Mouse (Mus musculus): ENCODE results near the gene Praf2. TPM values are rescaled to one million over a fixed set of nuclear protein-coding genes. Genes with fewer than 3 reads are reported as not detected.

The Praf2 gene
- polyA plus RNA-seq, 1 experiment from 2014 or later, result 58.9 TPM

Other genes with a start within 250 kb of the Praf2 start
- 0.05 TPM in 1 of 2 replicates, not detected in the other for gene Foxp3, start 154.8 kb upstream of the Praf2 start, polyA plus RNA-seq (2015; fragmentation: Nextera tagmentation; extraction: Ambion mirVana)
- gene Ppp1r3f, start 154.2 kb upstream of the Praf2 start, polyA plus RNA-seq (2015; fragmentation: Nextera tagmentation; extraction: Ambion mirVana), result 1.9 and 2.2 TPM in 2 replicates
- gene Ccdc22, start 122.9 kb upstream of the Praf2 start, polyA plus RNA-seq (2015; fragmentation: Nextera tagmentation; extraction: Ambion mirVana), result 31.9 and 32.1 TPM in 2 replicates
- not detected in 2 replicates for gene Cacna1f, start 121.4 kb upstream of the Praf2 start, polyA plus RNA-seq (2015; fragmentation: Nextera tagmentation; extraction: Ambion mirVana)
- 1.9 and 3.4 TPM in 2 replicates for gene Syp, start 90.0 kb upstream of the Praf2 start, polyA plus RNA-seq (2015; fragmentation: Nextera tagmentation; extraction: Ambion mirVana)
- 8.5 and 8.8 TPM in 2 replicates for gene Prickle3, start 71.2 kb upstream of the Praf2 start, polyA plus RNA-seq (2015; fragmentation: Nextera tagmentation; extraction: Ambion mirVana)
- 186 and 191 TPM in 2 replicates for gene Plp2, start 57.0 kb upstream of the Praf2 start, polyA plus RNA-seq (2015; fragmentation: Nextera tagmentation; extraction: Ambion mirVana)
- gene Magix, start 47.2 kb upstream of the Praf2 start, polyA plus RNA-seq (2015; fragmentation: Nextera tagmentation; extraction: Ambion mirVana), result 0.53 and 0.62 TPM in 2 replicates
- 46.9 and 49.1 TPM in 2 replicates for gene Gpkow, start 31.3 kb upstream of the Praf2 start, polyA plus RNA-seq (2015; fragmentation: Nextera tagmentation; extraction: Ambion mirVana)
- gene Wdr45, start 14.1 kb upstream of the Praf2 start, polyA plus RNA-seq (2015; fragmentation: Nextera tagmentation; extraction: Ambion mirVana), result 69.6 and 79.5 TPM in 2 replicates
- not detected in 2 replicates for gene Gm45208, start 6.2 kb upstream of the Praf2 start, polyA plus RNA-seq (2015; fragmentation: Nextera tagmentation; extraction: Ambion mirVana)
- gene Ccdc120, start 22.5 kb downstream of the Praf2 start, polyA plus RNA-seq (2015; fragmentation: Nextera tagmentation; extraction: Ambion mirVana), result 23.5 and 23.6 TPM in 2 replicates
- 29.2 and 30.5 TPM in 2 replicates for gene Tfe3, start 34.1 kb downstream of the Praf2 start, polyA plus RNA-seq (2015; fragmentation: Nextera tagmentation; extraction: Ambion mirVana)
- gene Gripap1, start 61.3 kb downstream of the Praf2 start, polyA plus RNA-seq (2015; fragmentation: Nextera tagmentation; extraction: Ambion mirVana), result 39.7 and 41.7 TPM in 2 replicates
- gene Kcnd1, start 93.8 kb downstream of the Praf2 start, polyA plus RNA-seq (2015; fragmentation: Nextera tagmentation; extraction: Ambion mirVana), result 1.4 and 1.6 TPM in 2 replicates
- 42.2 and 46.6 TPM in 2 replicates for gene Otud5, start 112.9 kb downstream of the Praf2 start, polyA plus RNA-seq (2015; fragmentation: Nextera tagmentation; extraction: Ambion mirVana)
- gene Pim2, start 149.8 kb downstream of the Praf2 start, polyA plus RNA-seq (2015; fragmentation: Nextera tagmentation; extraction: Ambion mirVana), result 8.6 and 10.3 TPM in 2 replicates
- 37.6 and 38.6 TPM in 2 replicates for gene Slc35a2, start 155.6 kb downstream of the Praf2 start, polyA plus RNA-seq (2015; fragmentation: Nextera tagmentation; extraction: Ambion mirVana)
- gene Pqbp1, start 170.8 kb downstream of the Praf2 start, polyA plus RNA-seq (2015; fragmentation: Nextera tagmentation; extraction: Ambion mirVana), result 114 and 115 TPM in 2 replicates
- 155 TPM in 2 replicates for gene Timm17b, start 170.9 kb downstream of the Praf2 start, polyA plus RNA-seq (2015; fragmentation: Nextera tagmentation; extraction: Ambion mirVana)
- gene Gm10491, start 179.4 kb downstream of the Praf2 start, polyA plus RNA-seq (2015; fragmentation: Nextera tagmentation; extraction: Ambion mirVana), result not detected in 2 replicates
- not detected in 2 replicates for gene Gm10490, start 181.1 kb downstream of the Praf2 start, polyA plus RNA-seq (2015; fragmentation: Nextera tagmentation; extraction: Ambion mirVana)
- 0.86 and 1.9 TPM in 2 replicates for gene Pcsk1n, start 191.4 kb downstream of the Praf2 start, polyA plus RNA-seq (2015; fragmentation: Nextera tagmentation; extraction: Ambion mirVana)
- gene Eras, start 200.2 kb downstream of the Praf2 start, polyA plus RNA-seq (2015; fragmentation: Nextera tagmentation; extraction: Ambion mirVana), result not detected in 2 replicates
- 24.1 and 26.8 TPM in 2 replicates for gene Hdac6, start 219.4 kb downstream of the Praf2 start, polyA plus RNA-seq (2015; fragmentation: Nextera tagmentation; extraction: Ambion mirVana)
- 1.4 and 1.9 TPM in 2 replicates for gene Gata1, start 249.6 kb downstream of the Praf2 start, polyA plus RNA-seq (2015; fragmentation: Nextera tagmentation; extraction: Ambion mirVana)